ENCODE assay signal across 10 mouse cellular contexts in genomic region chr1:151863797-151864147, GRCm38 (mm10).
DNase-seq lines count a peak whose midpoint lies in the region; ATAC-seq and TF ChIP-seq lines count a peak whose summit lies in the region.
"Had no signal": no experiment of that assay in that cellular context is flagged by ENCODE, and none has a peak within 500 bp of the region (broad histone marks: within the 10 kb centered on the region; RNA-seq: fewer than 3 reads in every experiment).

No protein-coding gene starts in this region.

- no peaks in the 10 kb centered on the region for H3K27me3 ChIP-seq in forebrain, postnatal 0 days (ENCODE audit: insufficient read depth, low read length)
- H3K27me3 ChIP-seq in forebrain, embryonic 14.5 days (replicated peaks; ENCODE audit: control insufficient read depth, insufficient read depth, low read length): no peaks in the 10 kb centered on the region
- H3K27me3 ChIP-seq in midbrain, postnatal 0 days (ENCODE audit: insufficient read depth, low read length): no peaks in the 10 kb centered on the region
- H3K27me3 ChIP-seq in midbrain, embryonic 15.5 days (replicated peaks): no peaks in the 10 kb centered on the region

- no peak overlapping the region for H3K4me2 ChIP-seq in forebrain, postnatal 0 days (ENCODE audit: low read depth)
- H3K4me2 ChIP-seq in forebrain, embryonic 14.5 days (ENCODE audit: low read length): no peak overlapping the region
- no peak overlapping the region for H3K4me2 ChIP-seq in midbrain, postnatal 0 days (ENCODE audit: low read depth, low read length, poor library complexity, severe bottlenecking)
- no peak overlapping the region for H3K4me2 ChIP-seq in midbrain, embryonic 15.5 days

- no peak overlapping the region for H3K4me3 ChIP-seq in forebrain, postnatal 0 days (ENCODE audit: low read depth, low read length)
- H3K4me3 ChIP-seq in forebrain, embryonic 14.5 days (ENCODE audit: low read depth, low read length): no peak overlapping the region
- H3K4me3 ChIP-seq in midbrain, postnatal 0 days (ENCODE audit: low read depth, low read length): no peak overlapping the region
- no peak overlapping the region for H3K4me3 ChIP-seq in midbrain, embryonic 15.5 days

- H3K4me1 ChIP-seq in forebrain, postnatal 0 days (ENCODE audit: insufficient read depth): no peaks in the 10 kb centered on the region
- no peaks in the 10 kb centered on the region for H3K4me1 ChIP-seq in forebrain, embryonic 14.5 days (ENCODE audit: control insufficient read depth, insufficient read depth, low read length)
- H3K4me1 ChIP-seq in midbrain, postnatal 0 days (ENCODE audit: insufficient read depth, low read length): no peaks in the 10 kb centered on the region
- no peaks in the 10 kb centered on the region for H3K4me1 ChIP-seq in midbrain, embryonic 15.5 days

- no peak overlapping the region for H3K9ac ChIP-seq in forebrain, postnatal 0 days
- no peak overlapping the region for H3K9ac ChIP-seq in forebrain, embryonic 14.5 days (ENCODE audit: low read length)
- H3K9ac ChIP-seq in midbrain, postnatal 0 days (replicated peaks; ENCODE audit: low read length, poor library complexity, severe bottlenecking): no peak overlapping the region
- no peak overlapping the region for H3K9ac ChIP-seq in midbrain, embryonic 15.5 days
- H3K9ac ChIP-seq: liver, postnatal 0 days had no signal

- peak; percentile 47 for ATAC-seq in forebrain, postnatal 0 days
- ATAC-seq in forebrain, embryonic 14.5 days: no peak
- ATAC-seq in midbrain, postnatal 0 days (ENCODE audit: low FRiP score): no peak
- no peak for ATAC-seq in midbrain, embryonic 15.5 days (replicated peaks)
- ATAC-seq in frontal cortex, adult (ENCODE audit: low TSS enrichment): no peak
- ATAC-seq: liver, postnatal 0 days had no signal

- H3K36me3 ChIP-seq in forebrain, postnatal 0 days (ENCODE audit: insufficient read depth): no peaks in the 10 kb centered on the region
- H3K36me3 ChIP-seq in forebrain, embryonic 14.5 days (ENCODE audit: control insufficient read depth, insufficient read depth, low read length): no peaks in the 10 kb centered on the region
- H3K36me3 ChIP-seq in midbrain, postnatal 0 days (ENCODE audit: insufficient read depth, low read length): no peaks in the 10 kb centered on the region
- no peaks in the 10 kb centered on the region for H3K36me3 ChIP-seq in midbrain, embryonic 15.5 days (replicated peaks)

- DNase-seq in forebrain, postnatal 0 days: no peak
- no peak for DNase-seq in forebrain, embryonic 14.5 days (ENCODE audit: low spot score)
- DNase-seq in midbrain, postnatal 0 days (ENCODE audit: low spot score): peak; percentile 56
- DNase-seq in kidney, postnatal 4 days: peak; percentile 69 to 78
- peak; percentile 28 for DNase-seq in testis, postnatal 14 days (ENCODE audit: low spot score)
- no peak for DNase-seq in right cerebral cortex, postnatal 36 days (ENCODE audit: low spot score in 2 of 2)
- DNase-seq: B cell, adult 2 months; liver, postnatal 0 days had no signal

- H3K27ac ChIP-seq in forebrain, postnatal 0 days (ENCODE audit: low read depth, low read length): no peak overlapping the region
- H3K27ac ChIP-seq in forebrain, embryonic 14.5 days (ENCODE audit: low read depth, low read length): no peak overlapping the region
- no peak overlapping the region for H3K27ac ChIP-seq in midbrain, postnatal 0 days (ENCODE audit: low read depth, low read length)
- no peak overlapping the region for H3K27ac ChIP-seq in midbrain, embryonic 15.5 days

- TF ChIP-seq CTCF in forebrain, postnatal 0 days (IDR thresholded peaks at IDR 0.05; ENCODE audit: low read depth): no peak
- TF ChIP-seq CTCF in midbrain, postnatal 0 days (IDR thresholded peaks at IDR 0.05): no peak

- H3K9me3 ChIP-seq in forebrain, postnatal 0 days (ENCODE audit: low read length): no peaks in the 10 kb centered on the region
- no peaks in the 10 kb centered on the region for H3K9me3 ChIP-seq in forebrain, embryonic 14.5 days (replicated peaks; ENCODE audit: control insufficient read depth, low read length)
- no peaks in the 10 kb centered on the region for H3K9me3 ChIP-seq in midbrain, postnatal 0 days (ENCODE audit: low read length)
- H3K9me3 ChIP-seq in midbrain, embryonic 15.5 days: no peaks in the 10 kb centered on the region

- 72% methylated on average over 12 of the region's 12 CpGs for whole genome bisulfite sequencing in forebrain, postnatal 0 days
- WGBS in forebrain, embryonic 14.5 days: 82% methylated on average over 12 of the region's 12 CpGs
- WGBS in midbrain, postnatal 0 days: 84% methylated on average over 12 of the region's 12 CpGs
- WGBS in midbrain, embryonic 15.5 days: 90% methylated on average over 12 of the region's 12 CpGs

Comparison
In these comparisons a context has a peak if more than half of its experiments do, and no peak if none do; other contexts are left out.
1. DNase-seq: peak in midbrain, postnatal 0 days (single experiment), kidney, postnatal 4 days (2 of 2) and testis, postnatal 14 days (single experiment); none in forebrain, postnatal 0 days (single experiment), forebrain, embryonic 14.5 days (single experiment) and right cerebral cortex, postnatal 36 days (0 of 2).